Mouse (Mus musculus): ENCODE results near the gene Acaca. TPM values are rescaled to one million over a fixed set of nuclear protein-coding genes. Genes with fewer than 3 reads are reported as not detected.

The Acaca gene
- polyA plus RNA-seq, 1 experiment from 2014 or later = 21.8 TPM

DNA sequence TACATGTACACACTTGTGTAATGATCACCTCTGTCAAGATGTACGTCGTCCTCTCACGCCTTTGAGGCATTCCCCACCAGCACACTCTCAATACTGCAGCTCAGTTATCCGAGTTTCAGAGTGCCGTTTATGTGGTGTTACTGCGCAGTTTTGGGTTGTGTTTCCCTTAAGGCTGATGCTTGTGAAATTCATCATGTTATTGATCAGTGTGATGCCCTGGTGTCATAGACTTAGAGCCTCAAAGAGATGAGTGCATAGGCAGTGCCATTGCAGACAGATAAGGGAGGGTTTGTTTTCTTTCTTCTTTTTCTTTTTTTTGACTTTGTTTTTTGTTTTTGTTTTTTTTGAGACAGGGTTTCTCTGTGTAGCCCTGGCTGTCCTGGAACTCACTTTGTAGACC, 81.4 kb downstream of the Acaca start:
- DNase-seq (ENCODE audit: low spot score) (no peak), ATAC-seq (ENCODE audit: insufficient number of reproducible peaks, low FRiP score, low TSS enrichment, low read depth) (no peak)
- WGBS = 90% methylated on average over 6 of the region's 6 CpGs
- Histone ChIP-seq H3K9me3 (ENCODE audit: control insufficient read depth, low read length) (no peaks in the 10 kb centered on the region), H3K27ac (replicated peaks; ENCODE audit: low read depth, low read length) (no peak overlapping the region), H3K27me3 (ENCODE audit: control insufficient read depth, insufficient read depth, low read length) (no peaks in the 10 kb centered on the region), H3K36me3 (ENCODE audit: control insufficient read depth, insufficient read depth, low read length) (no peaks in the 10 kb centered on the region), H3K4me3 (ENCODE audit: low read depth, low read length) (no peak overlapping the region), H3K4me2 (ENCODE audit: low read depth, severe bottlenecking) (no peak overlapping the region), H3K9ac (ENCODE audit: low read length) (no peak overlapping the region), H3K4me1 (ENCODE audit: control insufficient read depth, insufficient read depth, low read length) (no peaks in the 10 kb centered on the region)

DNA sequence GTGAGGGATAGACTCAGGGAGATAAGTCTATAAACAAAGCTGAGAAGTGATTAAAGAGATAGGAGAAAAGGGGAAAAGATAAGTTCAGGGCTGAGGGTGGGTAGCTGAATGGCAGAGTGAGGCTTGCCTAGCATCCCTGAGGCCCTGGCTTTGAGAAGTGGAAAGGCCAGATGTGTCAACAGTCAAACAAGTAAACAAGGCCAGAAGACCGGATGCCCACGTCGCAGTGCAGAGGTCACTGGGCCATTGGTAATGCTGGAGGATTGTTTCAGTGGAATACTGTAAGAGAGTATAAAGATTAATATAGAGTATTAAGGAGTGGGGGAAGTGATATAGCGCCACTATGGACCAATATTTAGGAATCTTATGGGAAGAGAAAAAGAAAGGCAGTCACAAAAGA, 89.5 kb downstream of the Acaca start:
- H3K36me3 ChIP-seq (ENCODE audit: control insufficient read depth, insufficient read depth, low read length) = 0 out of 2 replicates have a peak, but pooled peaks cover 3% of the 10 kb centered on the region
- ATAC-seq (ENCODE audit: insufficient number of reproducible peaks, low FRiP score, low TSS enrichment, low read depth) (no peak), DNase-seq (ENCODE audit: low spot score) (no peak)
- H3K4me2 ChIP-seq (ENCODE audit: low read depth, severe bottlenecking) = no peak overlapping the region
- H3K4me1 ChIP-seq (ENCODE audit: control insufficient read depth, insufficient read depth, low read length) = no peaks in the 10 kb centered on the region
- H3K4me3 ChIP-seq (ENCODE audit: low read depth, low read length) = no peak overlapping the region
- WGBS = 83% methylated on average over 4 of the region's 4 CpGs
- no peaks in the 10 kb centered on the region for H3K9me3 ChIP-seq (ENCODE audit: control insufficient read depth, low read length)
- no peak overlapping the region for H3K9ac ChIP-seq (ENCODE audit: low read length)
- no peaks in the 10 kb centered on the region for H3K27me3 ChIP-seq (ENCODE audit: control insufficient read depth, insufficient read depth, low read length)
- H3K27ac ChIP-seq (replicated peaks; ENCODE audit: low read depth, low read length) = no peak overlapping the region

DNA sequence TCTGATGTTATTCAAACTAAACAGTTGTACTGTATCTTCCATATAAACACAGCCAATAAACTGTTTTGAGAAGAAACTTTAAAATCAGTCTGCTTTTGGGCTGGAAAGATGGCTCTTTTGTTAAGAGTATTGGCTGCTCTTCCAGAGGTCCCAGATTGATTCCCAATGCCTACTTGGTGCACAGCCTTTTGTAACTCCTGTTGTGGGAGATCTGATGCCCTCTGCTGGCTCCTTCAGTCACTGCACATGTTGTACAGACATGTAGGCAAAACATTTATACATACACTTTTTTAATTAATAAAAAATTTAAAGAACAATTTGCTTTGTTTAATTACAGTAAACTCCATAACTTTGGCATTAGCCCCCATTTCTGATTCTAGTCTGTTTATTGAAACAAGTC, 114.1 kb downstream of the Acaca start:
- Histone ChIP-seq H3K36me3 (ENCODE audit: control insufficient read depth, insufficient read depth, low read length) (no peaks in the 10 kb centered on the region), H3K4me2 (ENCODE audit: low read depth, severe bottlenecking) (no peak overlapping the region), H3K27ac (replicated peaks; ENCODE audit: low read depth, low read length) (no peak overlapping the region), H3K4me1 (ENCODE audit: control insufficient read depth, insufficient read depth, low read length) (no peaks in the 10 kb centered on the region), H3K9me3 (ENCODE audit: control insufficient read depth, low read length) (no peaks in the 10 kb centered on the region), H3K9ac (ENCODE audit: low read length) (no peak overlapping the region), H3K27me3 (ENCODE audit: control insufficient read depth, insufficient read depth, low read length) (no peaks in the 10 kb centered on the region), H3K4me3 (ENCODE audit: low read depth, low read length) (no peak overlapping the region)
- ATAC-seq (ENCODE audit: insufficient number of reproducible peaks, low FRiP score, low TSS enrichment, low read depth) = no peak
- DNase-seq (ENCODE audit: low spot score) = peak; percentile 78

DNA sequence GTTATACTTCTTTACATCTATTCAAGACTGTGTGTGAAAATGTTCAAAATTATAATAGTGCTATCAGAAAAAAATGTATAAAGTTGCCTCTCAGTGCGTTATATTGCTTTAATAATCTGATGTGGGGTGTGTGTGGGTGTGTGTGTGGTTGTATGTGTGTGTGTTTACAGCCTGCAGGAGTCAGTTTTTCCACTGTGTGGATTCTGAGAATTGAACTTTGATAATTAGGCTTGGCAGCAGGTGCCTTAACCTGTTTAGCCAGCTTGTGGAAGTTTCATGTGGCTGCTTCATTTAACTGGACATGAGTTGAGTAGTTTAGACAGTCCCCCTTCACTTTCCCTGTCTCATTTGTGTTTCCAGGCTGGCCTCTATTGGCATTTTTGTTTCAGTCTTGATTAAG, 117.9 kb downstream of the Acaca start:
- Histone ChIP-seq H3K36me3 (ENCODE audit: control insufficient read depth, insufficient read depth, low read length) (peaks cover 4% of the 10 kb centered on the region; the same call in 1 of the 2 replicates), H3K4me3 (ENCODE audit: low read depth, low read length) (no peak overlapping the region), H3K9me3 (ENCODE audit: control insufficient read depth, low read length) (no peaks in the 10 kb centered on the region), H3K27ac (replicated peaks; ENCODE audit: low read depth, low read length) (no peak overlapping the region), H3K27me3 (ENCODE audit: control insufficient read depth, insufficient read depth, low read length) (no peaks in the 10 kb centered on the region), H3K9ac (ENCODE audit: low read length) (no peak overlapping the region), H3K4me2 (ENCODE audit: low read depth, severe bottlenecking) (no peak overlapping the region), H3K4me1 (ENCODE audit: control insufficient read depth, insufficient read depth, low read length) (no peaks in the 10 kb centered on the region)
- ATAC-seq (ENCODE audit: insufficient number of reproducible peaks, low FRiP score, low TSS enrichment, low read depth) (no peak), DNase-seq (ENCODE audit: low spot score) (no peak)
- WGBS = 89% methylated on average over 1 of the region's 1 CpGs

DNA sequence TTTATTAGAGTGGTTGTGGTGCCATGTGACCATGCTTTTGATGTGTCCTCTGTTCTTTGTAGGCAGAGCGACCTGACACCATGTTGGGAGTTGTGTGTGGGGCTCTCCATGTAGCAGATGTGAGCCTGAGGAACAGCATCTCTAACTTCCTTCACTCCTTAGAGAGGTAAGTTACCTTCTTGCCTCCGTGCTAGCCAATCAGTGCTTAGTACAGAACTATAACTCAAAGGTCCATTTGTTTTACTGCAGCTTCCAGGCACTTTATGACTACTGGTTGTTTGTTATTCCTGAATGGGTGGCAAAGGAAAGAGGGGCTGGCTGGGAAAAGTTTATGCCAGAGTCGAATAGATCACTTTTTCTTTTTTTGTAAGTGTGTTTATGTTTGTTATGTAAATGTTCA, 121.7 kb downstream of the Acaca start:
- Histone ChIP-seq H3K9me3 (ENCODE audit: control insufficient read depth, low read length) (no peaks in the 10 kb centered on the region), H3K27me3 (ENCODE audit: control insufficient read depth, insufficient read depth, low read length) (no peaks in the 10 kb centered on the region), H3K4me1 (ENCODE audit: control insufficient read depth, insufficient read depth, low read length) (no peaks in the 10 kb centered on the region), H3K4me2 (ENCODE audit: low read depth, severe bottlenecking) (no peak overlapping the region), H3K4me3 (ENCODE audit: low read depth, low read length) (no peak overlapping the region), H3K27ac (replicated peaks; ENCODE audit: low read depth, low read length) (no peak overlapping the region), H3K36me3 (ENCODE audit: control insufficient read depth, insufficient read depth, low read length) (peaks cover 4% of the 10 kb centered on the region; the same call in 1 of the 2 replicates), H3K9ac (ENCODE audit: low read length) (no peak overlapping the region)
- ATAC-seq (ENCODE audit: insufficient number of reproducible peaks, low FRiP score, low TSS enrichment, low read depth) = no peak
- 88% methylated on average over 3 of the region's 3 CpGs for WGBS
- no peak for DNase-seq (ENCODE audit: low spot score)

DNA sequence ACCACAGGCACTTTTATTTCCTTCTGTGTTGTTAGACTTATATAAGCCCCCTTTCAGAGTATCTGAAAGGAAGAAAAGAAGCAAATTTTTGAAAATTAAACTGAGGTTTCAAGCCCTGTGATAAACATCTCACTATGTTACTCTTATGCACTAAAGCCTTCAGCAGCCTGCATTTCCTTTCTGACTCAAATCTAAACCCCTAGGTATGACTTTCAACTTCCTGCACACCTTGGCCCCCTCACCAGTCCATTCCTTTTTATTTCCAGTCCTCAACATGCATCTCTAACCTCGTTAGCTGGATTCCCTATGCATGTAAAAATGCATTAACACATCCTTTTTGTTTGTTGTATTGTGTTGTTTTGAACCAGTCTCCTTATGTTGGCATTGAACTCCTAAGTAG, 123.0 kb downstream of the Acaca start:
- WGBS = 82% methylated on average over 1 of the region's 1 CpGs
- peaks cover 6% of the 10 kb centered on the region; the same call in 1 of the 2 replicates for H3K36me3 ChIP-seq (ENCODE audit: control insufficient read depth, insufficient read depth, low read length)

DNA sequence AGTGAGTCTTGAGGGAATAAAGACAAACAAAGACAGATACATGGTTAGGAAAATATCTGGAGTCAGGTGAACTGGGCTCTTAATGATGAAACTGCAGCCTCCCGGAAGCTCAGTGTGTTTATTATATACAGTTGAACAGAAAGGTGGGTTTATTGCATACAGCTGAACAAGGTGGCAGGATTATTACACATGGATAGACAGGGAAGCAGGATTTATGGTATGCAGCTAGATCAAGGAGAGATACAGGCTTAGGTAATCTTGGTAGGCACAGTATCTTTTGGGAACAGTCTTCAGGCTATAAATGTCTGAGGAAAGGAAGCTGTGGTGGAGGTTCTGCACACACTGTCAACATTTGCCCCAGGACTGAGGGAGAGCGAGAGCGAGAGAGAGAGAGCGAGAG, 126.4 kb downstream of the Acaca start:
- ATAC-seq (ENCODE audit: insufficient number of reproducible peaks, low FRiP score, low TSS enrichment, low read depth) (no peak), DNase-seq (ENCODE audit: low spot score) (no peak)
- Histone ChIP-seq H3K4me3 (ENCODE audit: low read depth, low read length) (no peak overlapping the region), H3K9me3 (ENCODE audit: control insufficient read depth, low read length) (no peaks in the 10 kb centered on the region), H3K36me3 (ENCODE audit: control insufficient read depth, insufficient read depth, low read length) (peaks cover 3% of the 10 kb centered on the region; the same call in 1 of the 2 replicates), H3K4me2 (ENCODE audit: low read depth, severe bottlenecking) (no peak overlapping the region), H3K27me3 (ENCODE audit: control insufficient read depth, insufficient read depth, low read length) (no peaks in the 10 kb centered on the region), H3K9ac (ENCODE audit: low read length) (no peak overlapping the region), H3K4me1 (ENCODE audit: control insufficient read depth, insufficient read depth, low read length) (no peaks in the 10 kb centered on the region), H3K27ac (replicated peaks; ENCODE audit: low read depth, low read length) (no peak overlapping the region)
- WGBS = 96% methylated on average over 4 of the region's 4 CpGs

More for the DNA sequence above, 123.0 kb downstream of the Acaca start:
- H3K4me2 ChIP-seq (ENCODE audit: low read depth, severe bottlenecking) = no peak overlapping the region
- H3K4me3 ChIP-seq (ENCODE audit: low read depth, low read length) = no peak overlapping the region
- DNase-seq (ENCODE audit: low spot score) (no peak), ATAC-seq (ENCODE audit: insufficient number of reproducible peaks, low FRiP score, low TSS enrichment, low read depth) (no peak)
- H3K9me3 ChIP-seq (ENCODE audit: control insufficient read depth, low read length) = no peaks in the 10 kb centered on the region
- H3K27me3 ChIP-seq (ENCODE audit: control insufficient read depth, insufficient read depth, low read length) = no peaks in the 10 kb centered on the region
- no peaks in the 10 kb centered on the region for H3K4me1 ChIP-seq (ENCODE audit: control insufficient read depth, insufficient read depth, low read length)
- no peak overlapping the region for H3K27ac ChIP-seq (replicated peaks; ENCODE audit: low read depth, low read length)
- no peak overlapping the region for H3K9ac ChIP-seq (ENCODE audit: low read length)

DNA sequence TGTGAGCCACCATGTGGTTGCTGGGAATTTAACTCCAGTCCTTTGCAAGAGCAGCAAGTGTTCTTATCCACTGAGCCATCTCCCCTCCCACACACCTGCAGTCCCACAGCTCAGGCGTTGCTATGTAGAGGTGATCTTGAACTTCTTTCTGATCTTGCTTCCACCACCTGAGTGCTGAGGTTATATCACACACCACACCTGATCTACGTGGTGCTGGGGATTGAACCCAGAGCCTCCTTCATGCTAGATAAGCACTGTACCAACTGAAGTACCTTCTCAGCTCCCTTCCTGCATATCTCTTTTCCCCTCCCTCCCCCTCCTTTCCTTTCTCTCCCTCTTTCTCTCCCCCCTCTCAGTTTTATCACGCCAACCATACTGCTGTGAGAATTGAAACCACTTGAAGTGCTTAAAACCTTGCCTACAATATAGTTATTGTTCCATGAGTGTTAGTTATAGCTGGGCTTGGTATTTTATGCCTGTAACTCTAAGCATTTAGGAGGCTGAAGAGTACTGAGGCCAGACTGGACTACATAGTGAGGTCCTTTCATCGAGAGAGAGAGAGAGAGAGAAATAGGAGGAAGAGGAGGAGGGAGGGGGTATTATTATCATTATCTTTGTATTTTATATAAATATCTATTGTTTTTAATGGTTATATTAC, 128.7 kb downstream of the Acaca start:
- ATAC-seq (ENCODE audit: insufficient number of reproducible peaks, low FRiP score, low TSS enrichment, low read depth) (no peak), DNase-seq (ENCODE audit: low spot score) (no peak)
- 87% methylated on average over 4 of the region's 4 CpGs for WGBS
- Histone ChIP-seq H3K4me3 (ENCODE audit: low read depth, low read length) (no peak overlapping the region), H3K4me2 (ENCODE audit: low read depth, severe bottlenecking) (no peak overlapping the region), H3K36me3 (ENCODE audit: control insufficient read depth, insufficient read depth, low read length) (peaks cover 2% of the 10 kb centered on the region; the same call in 1 of the 2 replicates), H3K9me3 (ENCODE audit: control insufficient read depth, low read length) (no peaks in the 10 kb centered on the region), H3K27me3 (ENCODE audit: control insufficient read depth, insufficient read depth, low read length) (no peaks in the 10 kb centered on the region), H3K9ac (ENCODE audit: low read length) (no peak overlapping the region), H3K27ac (replicated peaks; ENCODE audit: low read depth, low read length) (no peak overlapping the region), H3K4me1 (ENCODE audit: control insufficient read depth, insufficient read depth, low read length) (no peaks in the 10 kb centered on the region)

DNA sequence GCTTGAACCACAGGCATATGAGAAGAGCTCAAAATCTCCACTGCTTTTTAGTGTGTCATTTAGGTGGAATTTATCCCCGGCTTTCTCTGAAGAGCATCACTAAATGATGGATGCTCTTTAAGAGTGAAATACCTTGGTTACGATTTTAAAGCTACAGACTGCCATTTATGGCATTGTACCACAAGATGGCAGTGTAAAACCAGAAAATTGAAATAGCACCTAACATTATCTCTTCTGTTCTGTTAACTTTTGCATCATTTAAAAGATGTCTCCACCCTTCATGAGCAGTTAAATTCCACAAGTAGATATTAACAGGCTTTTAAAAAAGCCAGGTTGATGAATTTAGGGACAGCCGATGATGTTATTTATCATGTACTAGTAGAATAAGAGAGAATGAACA, 135.0 kb downstream of the Acaca start:
- Histone ChIP-seq H3K4me1 (ENCODE audit: control insufficient read depth, insufficient read depth, low read length) (no peaks in the 10 kb centered on the region), H3K4me2 (ENCODE audit: low read depth, severe bottlenecking) (no peak overlapping the region), H3K27ac (replicated peaks; ENCODE audit: low read depth, low read length) (no peak overlapping the region), H3K9me3 (ENCODE audit: control insufficient read depth, low read length) (no peaks in the 10 kb centered on the region), H3K9ac (ENCODE audit: low read length) (no peak overlapping the region), H3K4me3 (ENCODE audit: low read depth, low read length) (no peak overlapping the region), H3K36me3 (ENCODE audit: control insufficient read depth, insufficient read depth, low read length) (0 out of 2 replicates have a peak, but pooled peaks cover 3% of the 10 kb centered on the region), H3K27me3 (ENCODE audit: control insufficient read depth, insufficient read depth, low read length) (no peaks in the 10 kb centered on the region)
- DNase-seq (ENCODE audit: low spot score) (no peak), ATAC-seq (ENCODE audit: insufficient number of reproducible peaks, low FRiP score, low TSS enrichment, low read depth) (no peak)
- WGBS = 74% methylated on average over 3 of the region's 3 CpGs

All from limb, embryonic 11.5 days (tissue).